Mouse (Mus musculus) liver, postnatal 0 days (tissue): ENCODE data around the gene Tlnrd1.

Experiments
- CTCF ChIP-seq: sonication (generic); IDR thresholded peaks from 2 replicates; pipeline ENCODE4 v1.5.1; 2016; ENCODE audit warnings: antibody characterized with exemption, low read depth
- EP300 ChIP-seq: IDR thresholded peaks from 2 replicates; pipeline ENCODE4 v1.6.1; 2016; ENCODE audit warnings: antibody characterized with exemption, low read depth, mild to moderate bottlenecking

DNA sequence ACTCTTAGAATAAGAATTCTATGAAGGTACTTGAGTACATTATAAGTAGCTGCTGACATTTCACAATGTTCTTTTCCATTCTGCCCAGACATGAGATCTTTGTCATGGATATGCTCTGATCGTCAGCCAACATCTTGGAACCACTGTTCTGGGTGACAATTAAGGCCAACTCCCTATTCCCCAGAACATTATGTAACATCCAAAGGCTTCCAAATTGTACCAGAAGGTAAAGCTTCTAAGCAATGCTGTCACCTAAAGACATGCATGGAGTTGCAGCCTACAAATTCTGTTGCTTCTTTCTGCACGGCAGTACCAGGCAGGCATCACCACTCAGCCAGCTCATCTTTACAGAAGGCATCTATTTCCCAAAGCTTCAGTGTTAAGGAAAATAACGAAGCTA is 15.9 kb downstream of the Tlnrd1 start:
- TF ChIP-seq CTCF (no peak), EP300 (no peak)
